Mouse (Mus musculus): ENCODE results near the gene Hps4. TPM values are rescaled to one million over a fixed set of nuclear protein-coding genes. Genes with fewer than 3 reads are reported as not detected.
A peak's percentile ranks its signal among the peaks of the same experiment; 100 is the strongest.

The Hps4 gene
- polyA plus RNA-seq, 1 experiment from 2014 or later: 27.0 TPM

- Histone ChIP-seq H3K9ac (no peak overlapping the region), H3K27me3 (ENCODE audit: insufficient read depth, low read length) (no peaks in the 10 kb centered on the region), H3K9me3 (ENCODE audit: low read depth, low read length) (no peaks in the 10 kb centered on the region), H3K27ac (ENCODE audit: low read depth) (peak overlapping the region; percentile 42; the same call in 1 of the 2 replicates), H3K4me1 (ENCODE audit: insufficient read depth) (0 out of 2 replicates have a peak, but pooled peaks cover 3% of the 10 kb centered on the region), H3K36me3 (ENCODE audit: insufficient read depth) (no peaks in the 10 kb centered on the region), H3K4me2 (no peak overlapping the region), H3K4me3 (ENCODE audit: low read depth, low read length) (no peak overlapping the region)
- ATAC-seq (ENCODE audit: insufficient read depth): peak; percentile 48; the same call in 1 of the 2 replicates
- TF ChIP-seq CTCF (IDR thresholded peaks at IDR 0.05; ENCODE audit: low read depth): no peak
- 74% methylated on average over 12 of the region's 12 CpGs for WGBS
- DNase-seq: peak; percentile 54
Observed at GRCm38 (mm10) chr5:112298226-112298988, 44.5 kb upstream of the Hps4 start.

- WGBS: 80% methylated on average over 4 of the region's 4 CpGs
- TF ChIP-seq CTCF (IDR thresholded peaks at IDR 0.05; ENCODE audit: low read depth): no peak
- ATAC-seq (ENCODE audit: insufficient read depth) (no peak), DNase-seq (no peak)
- H3K9me3 ChIP-seq (ENCODE audit: low read depth, low read length): no peaks in the 10 kb centered on the region
- peak overlapping the region; percentile 42; the same call in 1 of the 2 replicates for H3K27ac ChIP-seq (ENCODE audit: low read depth)
- no peak overlapping the region for H3K9ac ChIP-seq
- 0 out of 2 replicates have a peak, but pooled peaks cover 3% of the 10 kb centered on the region for H3K4me1 ChIP-seq (ENCODE audit: insufficient read depth)
- H3K4me3 ChIP-seq (ENCODE audit: low read depth, low read length): no peak overlapping the region
- H3K27me3 ChIP-seq (ENCODE audit: insufficient read depth, low read length): no peaks in the 10 kb centered on the region
- no peaks in the 10 kb centered on the region for H3K36me3 ChIP-seq (ENCODE audit: insufficient read depth)
- H3K4me2 ChIP-seq: no peak overlapping the region
Observed at GRCm38 (mm10) chr5:112299399-112299798, 43.5 kb upstream of the Hps4 start.

- Histone ChIP-seq H3K4me2 (no peak overlapping the region), H3K9ac (no peak overlapping the region), H3K36me3 (ENCODE audit: insufficient read depth) (no peaks in the 10 kb centered on the region), H3K4me3 (ENCODE audit: low read depth, low read length) (no peak overlapping the region), H3K27ac (ENCODE audit: low read depth) (no peak overlapping the region), H3K4me1 (ENCODE audit: insufficient read depth) (0 out of 2 replicates have a peak, but pooled peaks cover 3% of the 10 kb centered on the region), H3K9me3 (ENCODE audit: low read depth, low read length) (no peaks in the 10 kb centered on the region), H3K27me3 (ENCODE audit: insufficient read depth, low read length) (no peaks in the 10 kb centered on the region)
- TF ChIP-seq CTCF (IDR thresholded peaks at IDR 0.05; ENCODE audit: low read depth): no peak
- WGBS: 67% methylated on average over 2 of the region's 2 CpGs
- DNase-seq: no peak
- no peak for ATAC-seq (ENCODE audit: insufficient read depth)
Observed at GRCm38 (mm10) chr5:112300112-112300511, 42.8 kb upstream of the Hps4 start.

GRCm38 (mm10) chr5:112300721-112301308 is 42.1 kb upstream of the Hps4 start:
- Histone ChIP-seq H3K27me3 (ENCODE audit: insufficient read depth, low read length) (no peaks in the 10 kb centered on the region), H3K36me3 (ENCODE audit: insufficient read depth) (no peaks in the 10 kb centered on the region), H3K9me3 (ENCODE audit: low read depth, low read length) (no peaks in the 10 kb centered on the region), H3K4me2 (no peak overlapping the region), H3K4me3 (ENCODE audit: low read depth, low read length) (no peak overlapping the region), H3K4me1 (ENCODE audit: insufficient read depth) (0 out of 2 replicates have a peak, but pooled peaks cover 3% of the 10 kb centered on the region), H3K9ac (no peak overlapping the region), H3K27ac (ENCODE audit: low read depth) (no peak overlapping the region)
- WGBS: 84% methylated on average over 6 of the region's 6 CpGs
- DNase-seq (no peak), ATAC-seq (ENCODE audit: insufficient read depth) (no peak)
- TF ChIP-seq CTCF (IDR thresholded peaks at IDR 0.05; ENCODE audit: low read depth): no peak

- Histone ChIP-seq H3K4me2 (no peak overlapping the region), H3K4me1 (ENCODE audit: insufficient read depth) (0 out of 2 replicates have a peak, but pooled peaks cover 3% of the 10 kb centered on the region), H3K9me3 (ENCODE audit: low read depth, low read length) (no peaks in the 10 kb centered on the region), H3K36me3 (ENCODE audit: insufficient read depth) (no peaks in the 10 kb centered on the region), H3K4me3 (ENCODE audit: low read depth, low read length) (no peak overlapping the region), H3K9ac (no peak overlapping the region), H3K27ac (ENCODE audit: low read depth) (no peak overlapping the region), H3K27me3 (ENCODE audit: insufficient read depth, low read length) (no peaks in the 10 kb centered on the region)
- ATAC-seq (ENCODE audit: insufficient read depth) (no peak), DNase-seq (no peak)
- WGBS: 78% methylated on average over 4 of the region's 4 CpGs
- no peak for TF ChIP-seq CTCF (IDR thresholded peaks at IDR 0.05; ENCODE audit: low read depth)
Observed at GRCm38 (mm10) chr5:112301694-112302093, 41.2 kb upstream of the Hps4 start.

GRCm38 (mm10) chr5:112302310-112302709 is 40.6 kb upstream of the Hps4 start:
- no peak for ATAC-seq (ENCODE audit: insufficient read depth)
- Histone ChIP-seq H3K27ac (ENCODE audit: low read depth) (no peak overlapping the region), H3K4me1 (ENCODE audit: insufficient read depth) (0 out of 2 replicates have a peak, but pooled peaks cover 3% of the 10 kb centered on the region), H3K4me2 (no peak overlapping the region), H3K9ac (no peak overlapping the region), H3K9me3 (ENCODE audit: low read depth, low read length) (no peaks in the 10 kb centered on the region), H3K27me3 (ENCODE audit: insufficient read depth, low read length) (no peaks in the 10 kb centered on the region), H3K36me3 (ENCODE audit: insufficient read depth) (peaks cover 4% of the 10 kb centered on the region; the same call in 1 of the 2 replicates), H3K4me3 (ENCODE audit: low read depth, low read length) (no peak overlapping the region)
- no peak for TF ChIP-seq CTCF (IDR thresholded peaks at IDR 0.05; ENCODE audit: low read depth)
- 63% methylated on average over 5 of the region's 5 CpGs for WGBS
- DNase-seq: no peak

- no peak overlapping the region for H3K9ac ChIP-seq
- H3K4me1 ChIP-seq (ENCODE audit: insufficient read depth): 0 out of 2 replicates have a peak, but pooled peaks cover 3% of the 10 kb centered on the region
- no peak overlapping the region for H3K4me2 ChIP-seq
- no peak overlapping the region for H3K27ac ChIP-seq (ENCODE audit: low read depth)
- no peaks in the 10 kb centered on the region for H3K27me3 ChIP-seq (ENCODE audit: insufficient read depth, low read length)
- no peak for ATAC-seq (ENCODE audit: insufficient read depth)
- no peak overlapping the region for H3K4me3 ChIP-seq (ENCODE audit: low read depth, low read length)
- no peak for TF ChIP-seq CTCF (IDR thresholded peaks at IDR 0.05; ENCODE audit: low read depth)
- peaks cover 38% of the 10 kb centered on the region for H3K36me3 ChIP-seq (ENCODE audit: insufficient read depth)
- DNase-seq: no peak
- no peaks in the 10 kb centered on the region for H3K9me3 ChIP-seq (ENCODE audit: low read depth, low read length)
- WGBS: 71% methylated on average over 5 of the region's 5 CpGs
Observed at GRCm38 (mm10) chr5:112305842-112306241, 37.0 kb upstream of the Hps4 start.
